Mouse (Mus musculus): ENCODE results near the gene Arhgap11a.

The Arhgap11a gene

DNA sequence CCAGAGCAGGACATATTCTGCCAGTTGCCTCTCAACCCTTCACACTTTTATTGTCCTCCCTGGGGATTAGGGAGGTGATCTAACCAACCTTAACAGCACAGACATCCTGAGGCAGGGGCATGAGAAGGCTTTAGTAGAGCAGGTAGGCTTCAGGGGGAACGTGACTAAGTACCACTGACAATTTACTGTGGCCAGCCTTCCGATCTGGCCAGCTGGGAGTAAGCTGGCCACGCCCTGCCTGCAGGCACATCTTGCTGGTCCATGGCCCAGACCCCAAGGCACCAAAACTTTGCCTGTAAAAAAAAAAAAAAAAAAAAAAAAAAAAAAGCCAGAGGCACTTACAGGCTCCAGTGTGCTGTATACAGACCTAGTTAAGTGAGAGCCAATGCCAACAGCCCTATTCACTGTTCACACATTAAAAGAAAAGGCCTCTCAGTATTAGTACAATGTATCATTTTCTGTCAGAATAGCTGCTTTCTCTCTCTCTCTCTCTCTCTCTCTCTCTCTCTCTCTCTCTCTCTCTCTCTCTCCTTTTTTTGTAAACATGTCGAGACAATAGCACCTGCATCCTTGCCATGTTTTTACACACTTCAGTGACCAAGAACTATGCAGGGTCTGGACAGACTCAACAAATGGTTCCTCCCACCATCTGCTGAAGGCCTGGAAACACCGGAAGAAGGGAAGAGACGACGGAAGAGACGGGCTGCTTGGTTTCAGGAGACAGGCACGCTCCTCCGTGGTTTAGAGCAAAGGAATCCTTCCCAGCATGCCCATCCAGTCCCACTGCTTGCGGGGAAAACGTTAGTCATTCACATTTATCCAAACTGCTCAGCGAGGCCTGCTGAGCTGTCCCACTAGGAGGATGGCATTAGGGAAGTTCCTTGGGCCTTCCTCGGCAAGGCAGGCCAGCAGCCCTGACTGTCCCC lies 30.5 kb downstream of the Arhgap11a start:
- DNase-seq (ENCODE audit: low spot score in 2 of 2) = no peak

DNA sequence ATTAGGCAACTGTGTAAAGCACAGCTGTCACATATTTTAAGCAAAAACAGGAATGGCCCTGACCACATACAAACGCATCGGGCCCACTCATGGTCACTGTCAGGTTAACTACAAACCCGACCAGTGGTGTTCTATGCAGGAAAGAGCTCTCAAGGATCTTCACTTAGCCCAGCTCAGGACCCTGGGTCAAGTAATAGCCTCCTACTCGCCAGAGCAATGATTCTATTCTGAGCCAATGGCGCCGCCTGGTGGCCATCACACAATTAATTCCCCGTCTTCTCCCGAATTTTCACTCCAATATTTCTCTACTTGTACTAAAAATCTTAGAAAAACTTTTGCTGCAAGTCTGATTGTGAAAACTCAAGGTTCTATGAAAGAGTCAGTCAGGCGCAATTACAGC lies 40.8 kb downstream of the Arhgap11a start:
- DNase-seq (ENCODE audit: low spot score in 2 of 2) = peak; percentile 27 to 30

DNA sequence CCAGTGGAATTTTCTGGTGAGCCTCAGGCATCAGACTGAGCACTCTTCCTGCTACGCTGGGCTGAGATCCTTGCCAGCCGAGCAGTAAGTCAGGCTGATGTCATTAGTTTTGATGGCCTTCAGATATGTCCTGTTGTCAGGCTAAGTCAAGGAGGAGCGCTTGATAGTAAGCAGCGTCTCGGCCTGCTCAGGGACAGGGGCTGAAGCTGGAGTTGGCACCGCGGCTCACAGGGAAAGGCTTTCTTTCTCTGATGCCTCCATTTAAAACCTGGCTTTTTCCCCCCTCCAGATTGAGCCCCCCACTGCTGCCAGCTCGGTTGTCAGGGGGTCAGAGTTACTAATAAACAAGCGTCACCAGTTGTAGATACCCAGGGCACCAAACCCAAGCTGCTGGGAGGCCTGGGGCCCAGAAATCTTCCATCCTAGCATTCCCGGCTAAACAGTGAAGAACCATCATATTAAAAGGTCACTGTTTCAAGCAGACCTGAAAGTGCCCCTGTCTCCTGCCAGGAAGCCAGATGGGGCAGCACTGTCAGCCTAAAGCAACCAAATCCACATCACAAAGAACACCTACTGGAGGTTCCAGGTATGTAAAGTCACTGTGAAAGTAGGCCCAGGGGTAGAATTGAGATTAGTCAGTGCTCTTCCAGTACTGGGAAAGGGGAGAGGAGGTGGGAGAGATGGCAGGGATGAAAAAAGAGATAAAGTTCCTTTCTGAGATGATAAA lies 41.4 kb downstream of the Arhgap11a start:
- DNase-seq (ENCODE audit: low spot score in 2 of 2) = no peak

DNA sequence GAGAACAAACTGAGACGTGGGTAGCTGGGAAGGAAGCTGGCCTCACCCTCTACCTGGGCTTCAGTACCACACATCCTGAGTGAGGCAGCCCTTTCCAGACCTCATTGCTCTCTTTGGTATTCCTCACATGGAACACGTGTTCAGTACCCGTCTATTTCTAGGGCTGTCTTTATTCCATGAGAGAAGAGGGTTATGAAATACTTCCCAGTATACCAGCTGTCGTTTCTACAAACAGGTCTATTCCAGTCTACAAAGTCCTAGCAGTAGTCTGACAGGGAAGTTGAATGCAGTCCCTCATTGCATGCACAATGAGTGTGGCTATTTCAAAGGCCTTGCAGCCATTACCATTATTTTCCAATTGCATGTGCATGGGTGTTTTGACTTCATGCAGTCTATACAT lies 42.7 kb downstream of the Arhgap11a start:
- DNase-seq (ENCODE audit: low spot score in 2 of 2) = no peak

DNA sequence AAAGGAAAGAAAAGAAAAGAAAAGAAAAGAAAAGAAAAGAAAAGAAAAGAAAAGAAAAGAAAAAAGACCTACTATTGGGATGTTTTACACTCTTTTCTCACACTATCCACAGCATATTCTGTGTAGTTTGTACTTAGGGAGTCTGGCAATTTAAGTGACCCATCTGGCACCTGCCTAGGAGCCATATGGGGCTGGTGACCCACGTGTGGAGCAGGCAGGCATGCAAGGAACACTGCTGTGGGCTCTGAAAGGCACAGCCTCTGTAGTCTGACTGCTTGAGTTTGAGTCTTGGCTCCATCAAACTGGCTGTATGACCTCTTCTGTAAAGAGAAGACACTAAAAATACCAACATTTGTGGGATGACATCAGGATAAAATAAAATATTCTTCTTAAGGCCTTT lies 44.7 kb downstream of the Arhgap11a start:
- no peak for DNase-seq (ENCODE audit: low spot score in 2 of 2)

DNA sequence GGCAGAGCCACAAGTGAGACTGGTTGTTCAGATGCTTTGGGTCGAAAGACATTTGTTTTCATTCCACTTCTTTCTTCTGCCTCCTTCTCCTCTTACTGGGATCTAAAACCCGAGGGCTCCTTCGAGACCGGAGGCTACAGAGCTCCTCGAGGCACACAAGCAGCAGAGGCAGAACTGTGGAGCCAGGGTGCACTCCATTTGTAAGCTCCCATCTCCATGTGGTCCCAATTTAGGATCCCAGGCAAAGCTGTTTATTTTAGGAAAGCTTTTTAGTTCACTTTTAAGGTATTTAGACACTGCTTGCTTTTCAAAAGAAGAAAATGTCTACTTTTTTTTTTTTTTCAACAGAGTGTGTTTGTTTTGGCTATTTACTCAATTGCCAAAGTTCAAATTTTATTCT lies 47.6 kb downstream of the Arhgap11a start:
- DNase-seq (ENCODE audit: low spot score in 2 of 2) = no peak

DNA sequence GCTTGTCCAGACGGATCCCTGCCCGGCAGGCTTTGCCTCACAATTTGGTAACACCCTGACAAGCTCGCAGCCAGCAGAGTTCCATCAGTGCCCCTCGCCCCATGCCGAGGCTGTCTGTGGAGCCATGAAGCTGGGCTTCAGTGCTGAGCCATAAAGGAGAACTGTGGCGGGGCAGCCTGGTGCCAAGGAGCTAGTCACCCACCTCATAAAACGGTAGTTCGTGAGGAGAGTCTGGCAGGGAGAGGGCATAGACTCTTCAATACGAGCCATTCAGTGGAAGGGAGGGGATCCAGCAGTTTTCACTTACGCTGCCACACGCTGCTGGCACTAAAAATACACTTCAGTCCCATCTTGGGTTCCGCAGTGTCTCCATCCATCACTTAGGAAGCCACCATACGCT lies 49.9 kb downstream of the Arhgap11a start:
- no peak for DNase-seq (ENCODE audit: low spot score in 2 of 2)

DNA sequence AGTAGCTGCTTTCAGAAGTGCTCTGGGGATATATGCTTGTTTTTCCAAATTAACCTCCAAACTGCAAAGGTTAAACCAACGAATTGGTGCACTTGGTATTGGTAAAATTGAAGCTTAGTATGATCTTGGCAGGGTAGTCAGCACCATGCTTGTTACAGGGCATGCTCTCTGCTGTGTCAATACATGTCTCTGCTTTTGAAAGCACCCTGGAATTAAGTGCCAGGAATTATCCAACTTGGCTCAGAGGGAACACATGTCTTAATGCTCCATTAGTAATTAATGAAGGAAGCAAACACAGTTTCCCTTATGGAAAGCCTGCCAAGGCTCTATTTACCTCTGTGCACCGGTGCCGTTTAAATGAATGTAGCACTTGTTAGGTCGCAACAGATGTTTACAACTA lies 53.3 kb downstream of the Arhgap11a start:
- DNase-seq (ENCODE audit: low spot score in 2 of 2) = no peak

DNA sequence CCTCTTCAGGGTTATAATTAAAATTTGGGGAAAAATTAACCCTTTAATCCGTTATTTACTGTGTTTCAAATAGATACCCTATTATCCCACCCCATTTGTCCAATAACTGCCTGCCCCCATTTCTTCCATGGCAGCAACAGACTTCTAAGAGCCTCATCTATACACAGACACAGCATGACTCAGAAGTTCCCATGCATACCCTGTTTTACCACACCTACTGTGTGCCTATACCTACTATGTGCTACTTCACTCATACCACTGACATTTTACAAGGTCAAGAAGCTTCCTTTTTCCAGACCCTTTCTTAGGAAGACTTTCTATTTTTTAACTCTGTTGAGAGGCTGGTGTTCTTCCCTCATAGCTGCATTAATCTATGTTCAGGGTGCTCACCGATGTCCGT lies 54.9 kb downstream of the Arhgap11a start:
- DNase-seq (ENCODE audit: low spot score in 2 of 2) = no peak

DNA sequence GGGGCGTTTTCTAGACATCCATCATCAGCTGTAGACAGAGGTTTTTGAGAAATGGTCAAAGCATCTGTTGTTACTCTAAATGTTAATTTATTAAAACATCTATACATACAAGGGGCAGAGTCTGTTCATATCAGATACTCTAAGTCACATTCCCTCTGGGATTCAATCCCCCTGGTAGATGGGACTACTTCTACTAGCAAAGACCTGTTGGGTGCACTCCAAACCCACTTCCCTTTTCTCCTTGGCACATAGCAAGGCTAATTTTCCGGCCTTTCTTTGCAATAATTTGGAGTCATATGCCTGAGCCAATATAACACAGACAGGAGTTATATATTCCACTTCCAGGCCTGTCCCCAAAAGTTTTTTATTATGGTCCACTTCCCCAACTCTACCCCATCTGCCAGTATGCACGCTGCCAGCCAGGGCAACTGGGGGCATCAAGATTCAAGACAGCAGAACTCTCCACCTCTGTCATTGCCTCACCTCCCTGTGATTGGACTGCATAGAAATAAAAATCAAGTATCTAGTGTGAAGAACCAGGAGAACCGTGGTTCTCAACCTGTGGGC lies 59.6 kb downstream of the Arhgap11a start:
- no peak for DNase-seq (ENCODE audit: low spot score in 2 of 2)

DNA sequence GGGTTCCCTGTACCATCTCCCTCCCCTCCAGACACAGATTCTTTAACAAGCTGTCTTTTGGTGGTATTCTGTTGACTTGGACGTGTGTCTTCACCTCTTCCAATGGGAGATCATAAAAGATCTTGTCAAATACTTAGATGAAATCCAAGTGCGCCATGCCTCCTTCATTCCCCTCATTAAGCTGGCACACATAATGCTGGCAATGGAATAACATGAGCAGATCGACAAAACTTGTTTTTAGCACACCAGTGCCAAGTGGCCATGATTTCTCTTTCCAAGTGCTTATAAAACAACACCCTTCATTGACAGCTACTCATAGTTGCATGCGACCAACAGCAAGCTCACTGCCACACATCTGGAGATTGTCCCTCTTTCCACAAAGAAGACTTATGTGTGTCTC lies 60.6 kb downstream of the Arhgap11a start:
- no peak for DNase-seq (ENCODE audit: low spot score in 2 of 2)

DNA sequence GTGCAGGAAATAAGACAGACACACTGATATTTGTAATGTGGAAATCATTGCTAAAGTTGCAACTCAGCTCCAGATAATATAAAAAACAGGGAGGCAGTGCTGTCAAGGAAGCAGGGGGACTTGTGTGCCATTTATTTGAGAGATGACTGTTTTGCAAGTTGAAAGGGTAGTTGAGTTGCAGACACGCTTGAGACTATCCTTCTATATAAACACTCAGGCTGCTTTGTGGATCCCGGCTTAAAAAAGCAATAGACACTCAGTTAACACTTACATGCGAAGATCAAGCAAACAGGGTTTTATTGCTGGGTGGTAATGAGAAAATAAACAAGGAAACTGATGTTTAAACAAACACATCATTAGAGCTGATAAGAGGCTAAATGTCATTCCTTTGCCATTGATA lies 63.6 kb downstream of the Arhgap11a start:
- DNase-seq (ENCODE audit: low spot score in 2 of 2) = no peak

DNA sequence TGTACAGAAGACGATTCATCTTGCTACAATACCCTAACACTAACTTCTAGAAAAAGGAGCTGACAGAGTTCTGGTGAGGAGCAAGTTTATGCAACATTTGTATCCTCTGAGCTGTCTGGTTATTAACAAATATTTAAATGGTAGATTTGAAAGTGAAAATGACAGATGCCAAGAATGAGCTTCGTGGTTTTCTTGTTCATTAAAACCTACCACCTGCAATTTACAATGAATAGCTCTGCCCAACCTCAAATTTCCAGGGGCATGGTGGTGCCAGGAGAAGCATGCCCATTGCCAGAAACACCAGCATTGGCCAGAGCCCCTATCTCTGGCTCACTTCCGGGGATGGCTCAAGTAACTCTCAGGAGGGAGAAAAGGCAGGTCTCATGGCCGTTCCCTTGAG lies 66.9 kb downstream of the Arhgap11a start:
- DNase-seq (ENCODE audit: low spot score in 2 of 2) = no peak
